Mouse (Mus musculus) spleen, postnatal 4 days (tissue): ENCODE data around the gene Slc5a1.

Source experiments
- DNase-seq, 2 experiments: peaks; one replicate each; pipeline ENCODE4 v3.0.0; 2022; ENCODE audit warnings: low spot score in 2 of 2

The Slc5a1 gene

GRCm38 (mm10) chr5:33147691-33148090 is 43.7 kb downstream of the Slc5a1 start:
- no peak for DNase-seq

- DNase-seq = peak in 1 of 2 experiments; percentile 32
These were observed 89.5 kb downstream of the Slc5a1 start for GRCm38 (mm10) chr5:33193567-33193966.

GRCm38 (mm10) chr5:33195246-33195852 is 91.3 kb downstream of the Slc5a1 start:
- DNase-seq = peak in 1 of 2 experiments; percentile 32

GRCm38 (mm10) chr5:33200071-33200470 is 96.1 kb downstream of the Slc5a1 start:
- no peak for DNase-seq

GRCm38 (mm10) chr5:33201697-33202096 is 97.7 kb downstream of the Slc5a1 start:
- peak in 1 of 2 experiments; percentile 53 for DNase-seq

- DNase-seq = peak in 1 of 2 experiments; percentile 52
These were observed 98.6 kb downstream of the Slc5a1 start for GRCm38 (mm10) chr5:33202516-33203170.

GRCm38 (mm10) chr5:33203171-33203565 is 99.1 kb downstream of the Slc5a1 start:
- DNase-seq = no peak

GRCm38 (mm10) chr5:33203691-33204242 is 99.7 kb downstream of the Slc5a1 start:
- peak; percentile 75 to 89 for DNase-seq

GRCm38 (mm10) chr5:33204284-33204683 is 100.3 kb downstream of the Slc5a1 start:
- DNase-seq = no peak

- no peak for DNase-seq
These were observed 102.3 kb downstream of the Slc5a1 start for GRCm38 (mm10) chr5:33206328-33206727.

- DNase-seq = peak in 1 of 2 experiments; percentile 50
These were observed 103.1 kb downstream of the Slc5a1 start for GRCm38 (mm10) chr5:33207136-33207535.

- DNase-seq = peak in 1 of 2 experiments; percentile 41
These were observed 104.7 kb downstream of the Slc5a1 start for GRCm38 (mm10) chr5:33208533-33209245.

GRCm38 (mm10) chr5:33210515-33210914 is 106.5 kb downstream of the Slc5a1 start:
- DNase-seq = no peak

- DNase-seq = no peak
These were observed 107.2 kb downstream of the Slc5a1 start for GRCm38 (mm10) chr5:33211254-33211653.
